Mouse (Mus musculus) cerebellum, adult (tissue): ENCODE data around the gene Kpna6.
A peak's percentile ranks its signal among the peaks of the same experiment; 100 is the strongest.

Experiments
- ATAC-seq: cut with Nextera tagmentation; 2 replicates; pipeline ENCODE4 v1.9.2; 2017; ENCODE audit warnings: mild to moderate bottlenecking, moderate library complexity, mixed read lengths; ENCODE audit not compliant: insufficient number of reproducible peaks, low FRiP score, low TSS enrichment

Gene Kpna6

GRCm38 (mm10) chr4:129650359-129650758, 22.2 kb downstream of the Kpna6 start:
- ATAC-seq: no peak

DNA sequence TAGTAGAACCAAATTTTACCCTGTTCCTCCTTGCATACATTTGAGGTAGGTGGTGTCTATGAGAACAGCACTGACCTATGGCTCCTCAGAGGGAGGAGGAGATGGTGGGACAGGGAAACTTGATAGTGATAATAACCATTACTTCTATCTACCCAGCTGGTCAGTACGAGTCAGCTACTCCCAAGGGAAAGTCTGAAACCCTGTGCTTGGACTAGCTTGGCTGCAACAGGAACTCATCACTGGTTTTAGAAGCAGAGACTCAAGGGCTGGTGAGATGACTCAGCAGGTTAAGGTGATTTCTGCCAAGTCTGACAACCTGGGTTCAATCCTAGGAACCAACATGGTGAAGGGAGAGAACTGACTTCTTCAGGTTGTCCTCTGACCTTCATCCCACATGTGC, 23.9 kb downstream of the Kpna6 start:
- ATAC-seq: no peak

- no peak for ATAC-seq
Observed at GRCm38 (mm10) chr4:129645204-129645603, 27.4 kb downstream of the Kpna6 start.

DNA sequence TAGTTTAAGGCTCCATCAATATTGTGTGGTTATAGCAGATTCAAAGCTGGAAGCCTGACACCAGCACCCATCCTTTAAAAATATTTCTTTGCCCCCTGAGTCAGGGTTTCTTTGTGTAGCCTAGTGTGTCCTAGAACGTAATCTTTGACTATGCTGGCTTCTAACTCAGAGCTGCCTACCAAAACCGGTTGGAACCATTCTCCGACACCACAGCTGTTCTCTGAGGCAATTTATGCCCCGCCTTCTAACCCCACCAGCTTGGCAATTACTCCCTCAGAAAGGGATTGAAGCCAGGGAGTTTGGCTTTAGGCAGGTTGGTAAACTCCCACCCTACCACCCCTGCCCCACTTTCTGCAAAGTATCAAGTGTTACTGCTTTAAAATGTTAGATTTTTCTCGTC, 30.8 kb downstream of the Kpna6 start:
- ATAC-seq: no peak

- ATAC-seq: peak; percentile 85
Observed at GRCm38 (mm10) chr4:129640638-129641467, 31.7 kb downstream of the Kpna6 start, which contains the start of gene Txlna. TSS of gene Txlna (minus strand) at chr4:129641065.

GRCm38 (mm10) chr4:129640101-129640637, 32.4 kb downstream of the Kpna6 start:
- ATAC-seq: no peak; the same call in 1 of the 2 replicates

GRCm38 (mm10) chr4:129639221-129639620, 33.3 kb downstream of the Kpna6 start:
- no peak for ATAC-seq

DNA sequence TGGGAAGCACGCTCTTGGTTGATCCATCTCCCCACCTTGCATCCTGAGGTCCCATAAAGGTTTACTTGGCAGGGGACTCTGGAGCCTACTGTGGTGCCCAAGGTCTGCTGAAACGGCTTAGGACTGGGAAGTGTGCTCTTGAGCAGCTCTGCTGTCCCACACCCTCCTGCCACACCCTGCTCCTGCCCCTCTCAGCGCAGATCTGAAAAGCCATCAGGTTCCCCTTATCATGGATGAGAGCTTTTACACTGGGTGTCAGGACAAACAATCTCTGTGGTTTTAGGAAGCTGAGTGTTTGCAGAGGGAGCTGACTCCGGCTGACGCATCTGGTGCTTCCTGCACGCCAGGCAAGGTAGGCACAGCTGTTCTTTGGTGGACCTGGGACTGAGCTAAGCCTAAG, 38.7 kb downstream of the Kpna6 start:
- ATAC-seq: no peak

DNA sequence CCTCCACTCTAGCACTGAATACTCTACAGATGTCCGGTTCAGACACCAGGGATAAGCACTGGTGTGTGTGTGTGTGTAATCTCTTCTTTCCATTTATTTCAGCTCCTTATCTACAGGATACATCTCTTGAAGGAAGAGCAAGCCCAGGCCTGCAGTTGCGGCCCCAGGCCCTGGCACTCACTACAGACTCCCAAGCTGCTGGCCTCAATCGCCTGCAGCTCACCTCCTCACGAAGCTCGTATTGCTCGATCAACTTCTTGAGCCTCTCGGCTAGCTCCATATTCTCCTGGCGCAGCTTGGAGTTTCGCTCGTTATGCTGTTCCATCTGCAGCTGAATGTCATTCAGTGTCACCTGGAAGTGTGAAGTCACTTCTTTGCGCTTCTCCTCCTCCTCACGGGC, 40.7 kb downstream of the Kpna6 start:
- ATAC-seq: no peak

GRCm38 (mm10) chr4:129630944-129631343, 41.6 kb downstream of the Kpna6 start:
- ATAC-seq: no peak

GRCm38 (mm10) chr4:129626035-129626434, 46.5 kb downstream of the Kpna6 start:
- ATAC-seq: no peak

DNA sequence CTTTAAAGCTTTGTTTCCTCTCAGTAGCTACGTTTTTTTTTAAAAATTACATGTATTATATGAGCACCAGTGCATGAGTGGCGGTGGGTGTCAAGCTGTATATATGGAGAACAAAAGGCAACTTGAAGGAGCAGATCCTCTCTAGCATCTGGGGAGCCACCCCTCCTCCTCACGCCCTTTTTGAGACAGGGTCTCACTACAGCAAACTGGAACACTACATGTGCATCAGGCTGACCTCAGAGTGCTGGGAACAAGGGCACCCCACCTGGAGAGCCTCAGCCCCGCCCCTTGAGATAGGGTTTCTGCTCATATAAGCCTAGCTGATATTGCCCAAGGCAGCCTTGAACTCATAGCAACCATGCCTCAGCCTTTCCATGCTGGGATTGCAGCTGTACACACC, 47.1 kb downstream of the Kpna6 start:
- no peak for ATAC-seq

DNA sequence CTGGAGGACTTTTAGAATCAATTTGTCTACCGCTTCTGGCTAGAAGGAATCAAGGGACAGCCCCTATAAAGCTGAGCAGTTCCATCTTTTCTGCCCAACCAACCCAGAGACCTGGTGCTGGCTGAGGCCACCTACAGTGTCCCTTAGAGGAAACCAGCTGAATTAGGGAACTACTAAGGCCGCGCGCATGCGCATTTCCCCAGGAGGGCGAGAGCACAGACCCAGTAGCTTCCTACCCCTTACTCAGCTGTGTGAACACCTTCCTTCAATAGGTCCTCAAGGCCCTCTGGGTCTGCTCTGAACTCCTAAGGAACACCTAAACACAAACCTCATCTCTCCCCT, 47.6 kb downstream of the Kpna6 start:
- ATAC-seq: peak; percentile 8; the same call in 1 of the 2 replicates

- ATAC-seq: peak; percentile 87
Observed at GRCm38 (mm10) chr4:129624281-129625028, 48.1 kb downstream of the Kpna6 start.

DNA sequence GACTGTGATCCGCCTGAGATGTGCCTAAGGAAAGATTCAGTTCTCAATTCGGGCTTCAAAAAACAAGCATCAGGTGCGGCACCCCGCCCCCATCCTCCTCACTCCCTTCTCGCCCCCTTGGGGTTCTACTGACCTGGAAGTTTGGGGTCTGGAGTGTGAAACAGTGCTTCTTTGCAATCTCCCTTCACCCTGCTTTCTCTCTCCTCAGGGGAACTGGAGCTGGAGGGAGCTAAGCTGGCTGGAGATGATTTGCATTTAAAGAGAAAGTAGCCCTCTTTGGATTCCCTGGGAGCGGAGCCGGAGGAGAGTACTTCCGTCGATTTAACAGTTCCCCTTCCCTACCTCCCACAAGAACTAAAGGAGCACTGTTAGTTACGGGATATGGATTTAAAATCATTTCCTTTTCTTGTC, 48.9 kb downstream of the Kpna6 start, which contains the start of gene Ccdc28b:
Gene Ccdc28b, minus strand, starts transcription at position 267 of the 411 bp plus-strand sequence.
- no peak for ATAC-seq

- no peak for ATAC-seq
Observed at GRCm38 (mm10) chr4:129622803-129623535, 49.6 kb downstream of the Kpna6 start.

DNA sequence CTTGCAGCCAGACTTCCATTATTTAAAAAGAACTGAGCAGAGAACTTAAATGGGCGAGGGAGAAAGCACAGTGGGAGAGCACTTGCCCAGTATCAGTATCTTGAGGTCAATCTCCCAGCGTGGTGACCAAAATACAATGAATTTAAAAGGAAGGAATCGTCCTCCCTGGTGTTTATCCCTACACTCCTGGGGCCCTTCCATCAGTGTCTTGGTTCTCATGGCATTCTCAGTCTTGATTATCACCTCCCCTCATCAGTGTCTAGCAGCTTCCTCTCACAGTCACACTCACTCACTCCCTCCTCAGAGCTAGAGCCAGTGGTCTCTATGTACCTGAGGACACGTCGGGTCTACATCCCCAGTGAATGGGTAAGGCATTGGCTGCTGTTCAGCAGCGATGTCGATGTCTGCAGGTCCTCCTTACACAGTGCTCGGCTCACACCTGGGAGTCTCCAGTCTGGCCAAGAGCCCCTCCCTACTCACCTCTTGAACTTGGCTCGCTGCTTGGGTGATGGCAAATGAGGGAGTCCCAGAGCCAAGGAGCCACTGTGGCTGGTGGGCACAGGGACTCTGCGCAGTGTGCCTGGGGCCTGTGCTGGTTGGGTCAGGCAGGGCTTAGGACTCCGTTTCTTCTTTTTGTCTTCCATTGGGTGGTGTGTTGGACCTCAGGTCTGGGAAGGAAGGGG, 50.3 kb downstream of the Kpna6 start:
- ATAC-seq: no peak

DNA sequence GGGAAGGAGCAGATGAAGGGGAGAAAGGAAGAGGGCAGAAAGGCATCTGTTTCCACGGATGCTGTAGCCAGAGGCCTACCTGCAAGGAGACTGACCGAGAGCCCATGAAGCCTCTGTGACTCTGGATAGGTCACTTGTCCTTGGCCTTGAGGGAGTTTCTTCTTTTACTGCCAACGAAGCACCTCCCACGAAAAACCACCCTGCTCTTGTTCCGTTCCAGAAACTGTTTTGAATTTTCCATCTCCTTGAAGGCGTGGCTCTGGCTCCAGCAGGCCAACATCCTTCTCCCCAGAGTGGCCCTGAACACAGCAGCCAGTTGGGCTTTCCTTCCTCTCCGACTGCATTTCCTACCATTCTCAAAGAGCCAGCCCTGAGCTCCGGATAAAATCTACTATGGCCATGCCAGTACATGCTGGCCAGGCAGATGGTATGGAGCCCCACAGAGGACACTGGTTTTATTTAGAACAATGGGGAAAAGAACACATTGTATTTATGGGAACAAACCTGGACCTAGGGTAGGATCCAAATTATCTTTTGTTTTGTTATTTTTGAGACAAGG, 51.2 kb downstream of the Kpna6 start:
- ATAC-seq: peak; percentile 13; the same call in 1 of the 2 replicates

DNA sequence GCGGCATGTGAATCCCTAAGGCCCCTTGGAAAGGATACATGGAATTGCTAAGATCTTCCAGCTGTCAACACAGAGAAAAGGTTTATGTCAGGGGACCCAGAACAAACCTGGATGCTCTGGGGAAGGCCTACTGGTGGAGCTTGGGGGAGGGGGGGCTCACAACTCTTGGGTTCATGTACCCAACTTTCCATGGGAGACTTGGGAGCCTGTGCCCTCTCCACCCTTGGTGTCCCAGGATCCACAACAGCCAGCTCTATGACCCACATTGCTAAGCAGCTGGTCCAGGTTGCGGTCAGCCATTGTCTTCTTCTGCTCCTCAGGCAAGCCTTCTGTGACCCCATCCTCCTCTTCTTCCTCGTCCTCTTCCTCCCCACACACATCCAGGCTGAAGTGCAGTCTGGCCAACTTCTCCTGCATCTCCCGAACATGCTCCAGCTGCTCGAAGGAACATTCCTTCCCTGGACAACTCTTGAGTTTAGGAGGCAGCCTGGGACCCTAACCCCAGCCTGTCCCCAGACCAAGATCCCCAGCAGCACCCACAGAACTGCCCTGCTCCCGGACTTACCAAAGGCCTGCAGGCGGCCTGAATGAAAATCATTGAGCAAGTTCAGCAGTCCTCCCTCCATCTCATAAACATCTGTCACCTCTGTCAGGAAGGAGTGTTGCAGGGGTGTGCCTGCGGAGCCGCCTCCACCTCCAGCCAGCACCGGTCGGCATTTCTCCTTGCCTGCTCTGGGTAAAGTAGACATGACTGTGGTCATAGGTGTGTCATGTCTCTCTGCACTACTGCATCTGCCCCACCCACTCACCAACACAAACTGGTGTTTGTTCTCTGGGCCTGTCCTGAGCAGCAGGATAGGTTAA, 51.9 kb downstream of the Kpna6 start:
- no peak for ATAC-seq
